Mouse (Mus musculus): ENCODE measurements at regions not wholly inside any gene's neighbourhood (a gene's known extent, or its start where the extent isn't known, plus 50 kb on each side); places are given as distances from the start of the nearest gene placed in this dataset.
A peak's percentile ranks its signal among the peaks of the same experiment; 100 is the strongest.
"Not testable (repeated sequence)": the region's sequence is repeated elsewhere in the genome, so short reads cannot be mapped to it uniquely, and the experiment has no call there.

DNA sequence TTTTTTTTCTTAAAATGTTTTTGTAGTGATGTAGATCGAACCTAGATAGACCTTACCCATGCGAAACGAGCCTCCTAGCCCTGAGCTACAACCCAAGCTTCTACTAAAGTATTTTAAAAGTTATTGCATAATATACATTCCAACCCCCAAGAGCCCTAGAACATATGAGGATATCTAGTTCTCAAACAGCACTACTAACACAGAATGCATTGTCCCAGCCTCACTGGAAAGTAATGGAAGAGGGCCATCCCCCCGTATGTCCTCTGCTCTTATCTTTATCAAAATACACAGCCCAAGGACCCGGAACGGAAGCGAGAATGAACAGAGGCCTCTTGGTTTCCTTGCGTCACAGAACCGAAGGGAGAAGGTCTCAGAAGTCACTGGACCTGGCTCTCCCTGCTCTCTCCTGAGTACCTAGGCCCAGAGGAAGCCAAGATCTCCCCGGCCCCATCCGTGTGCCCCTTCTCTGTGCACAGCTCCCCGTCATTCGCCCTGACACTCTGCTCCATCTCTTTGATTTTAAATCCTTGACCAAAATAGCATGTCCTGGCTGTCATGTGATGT, 165.0 kb upstream of the Pkdcc start:
- DNase-seq, result no peak

DNA sequence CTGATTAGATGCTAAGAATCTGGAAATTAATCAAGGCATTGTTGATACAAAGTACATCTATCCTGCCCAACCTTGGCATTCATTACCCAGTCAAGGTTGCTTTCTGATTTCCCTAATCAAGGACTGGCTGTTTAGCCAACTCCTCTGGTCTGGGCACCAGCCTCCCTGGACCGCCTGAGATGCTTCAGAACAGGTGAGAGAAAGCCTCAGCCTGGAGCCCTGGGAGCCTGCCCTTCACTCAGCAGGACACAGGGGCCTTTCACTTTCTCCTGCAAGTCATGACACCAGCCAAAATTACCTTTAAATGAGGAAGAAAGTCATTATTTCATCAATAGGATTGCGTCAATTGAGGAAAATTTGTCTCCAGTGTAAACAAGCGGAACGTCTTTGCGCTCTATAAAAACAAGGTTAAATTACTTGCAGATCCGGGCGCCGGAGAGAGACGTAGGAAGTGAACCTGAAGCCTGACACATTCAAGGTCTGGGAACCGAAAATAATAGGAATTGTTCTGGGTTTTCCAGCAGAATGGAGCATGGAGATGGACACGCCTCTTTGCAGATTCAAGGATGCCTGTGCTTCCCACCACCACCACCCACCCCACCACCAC, 164.4 kb upstream of the Pkdcc start:
- no peak for DNase-seq

DNA sequence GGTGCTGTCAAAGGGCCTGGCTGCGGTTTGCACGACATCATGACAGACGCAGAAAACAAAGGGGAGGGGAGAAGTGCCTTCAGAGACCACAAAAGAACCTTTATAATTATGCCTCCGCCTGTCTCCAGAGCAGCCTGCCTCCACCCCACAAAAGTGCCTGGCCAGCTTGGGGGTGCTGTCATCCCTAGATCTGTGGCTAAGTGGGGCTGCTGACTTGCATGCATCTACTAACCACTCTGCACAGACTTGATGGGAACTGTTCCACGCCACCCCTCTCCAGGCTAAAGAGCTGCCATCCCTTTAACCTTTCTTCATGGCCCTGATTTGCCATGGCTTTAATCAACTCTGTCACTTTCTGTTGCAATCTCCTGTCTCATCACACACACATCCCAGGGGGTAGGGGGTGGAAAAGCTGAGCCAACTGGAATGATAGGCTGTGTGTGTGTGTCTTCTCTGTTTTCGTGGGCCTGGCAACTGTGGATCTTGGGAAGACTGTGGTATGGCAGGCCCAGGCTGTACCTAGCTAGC, 162.4 kb upstream of the Pkdcc start:
- DNase-seq, result no peak

DNA sequence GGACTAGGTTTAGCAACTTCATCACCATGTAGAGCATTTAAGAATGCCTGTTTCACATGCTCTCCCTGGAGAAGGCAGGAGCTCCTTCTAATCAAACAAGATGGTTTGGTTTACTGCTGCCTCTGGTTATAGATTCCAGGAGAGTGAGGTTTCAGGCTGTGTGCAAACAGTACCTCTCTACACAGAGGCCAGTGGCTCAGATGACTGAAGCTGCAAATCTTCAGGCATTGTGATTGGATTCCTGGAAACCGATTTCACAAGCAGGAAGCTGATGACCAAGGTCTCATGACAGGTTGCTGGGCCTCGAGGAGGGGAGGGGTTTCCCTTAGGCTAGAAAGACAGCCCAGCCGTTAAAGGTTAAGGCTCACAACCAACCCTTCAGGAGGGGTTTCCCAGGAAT, 157.3 kb upstream of the Pkdcc start:
- DNase-seq, result no peak

DNA sequence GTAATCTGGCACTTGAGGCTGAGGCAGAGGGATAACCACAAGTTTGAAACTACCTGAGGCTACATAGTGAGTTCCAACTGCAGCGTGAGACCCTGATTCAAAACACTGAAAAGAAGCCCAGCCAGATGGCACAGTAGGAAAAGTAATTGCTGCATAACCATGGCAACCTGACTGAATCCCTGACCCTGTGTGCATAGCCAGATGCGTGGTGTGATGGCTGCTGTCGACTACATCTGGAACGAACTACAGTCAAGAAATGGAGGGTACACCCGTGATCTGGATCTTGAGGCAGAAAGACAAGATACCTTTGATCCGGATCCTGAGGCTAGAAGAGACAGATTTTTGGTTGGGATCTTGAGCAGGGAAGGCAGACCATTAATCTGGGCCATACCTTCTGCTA, 153.2 kb upstream of the Pkdcc start:
- no peak for DNase-seq

DNA sequence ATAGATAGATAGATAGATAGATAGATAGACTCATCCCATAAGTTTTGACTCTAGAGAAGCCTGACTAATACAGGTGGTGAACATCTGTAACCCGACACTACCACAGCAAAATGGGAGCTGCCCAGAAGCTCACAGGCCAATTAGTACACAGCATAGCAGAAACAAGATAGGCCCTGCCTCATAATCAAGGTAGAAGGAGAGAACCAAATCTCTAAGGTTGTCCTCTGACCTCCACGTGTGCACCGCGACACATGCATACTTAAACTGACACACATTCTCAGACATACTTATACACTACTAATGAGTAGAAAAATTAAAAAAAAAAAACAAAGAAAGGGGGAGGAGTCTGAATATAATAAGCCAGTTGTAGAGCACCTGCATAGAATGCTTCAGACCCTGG, 151.2 kb upstream of the Pkdcc start:
- no peak for DNase-seq

DNA sequence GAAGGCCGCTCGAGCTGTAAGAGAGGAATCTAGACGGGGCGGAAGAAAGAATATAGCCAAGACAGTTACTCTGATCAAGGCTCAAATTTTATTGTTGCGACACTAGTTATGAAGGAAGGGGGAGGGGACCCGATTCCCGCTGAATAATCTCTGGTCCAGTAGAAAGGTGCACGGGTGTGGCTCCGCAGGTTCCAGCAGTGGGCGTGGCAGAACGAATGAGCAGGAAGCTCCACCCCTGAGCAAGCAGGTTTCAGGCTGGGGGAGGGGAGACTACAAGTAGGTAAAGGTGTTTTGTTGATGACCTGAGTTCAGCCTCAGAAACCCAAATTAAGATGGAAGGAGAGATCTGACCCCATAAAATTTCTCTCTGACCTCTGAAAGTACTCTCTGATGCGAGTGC, 150.7 kb upstream of the Pkdcc start:
- not testable (repeated sequence) for DNase-seq

DNA sequence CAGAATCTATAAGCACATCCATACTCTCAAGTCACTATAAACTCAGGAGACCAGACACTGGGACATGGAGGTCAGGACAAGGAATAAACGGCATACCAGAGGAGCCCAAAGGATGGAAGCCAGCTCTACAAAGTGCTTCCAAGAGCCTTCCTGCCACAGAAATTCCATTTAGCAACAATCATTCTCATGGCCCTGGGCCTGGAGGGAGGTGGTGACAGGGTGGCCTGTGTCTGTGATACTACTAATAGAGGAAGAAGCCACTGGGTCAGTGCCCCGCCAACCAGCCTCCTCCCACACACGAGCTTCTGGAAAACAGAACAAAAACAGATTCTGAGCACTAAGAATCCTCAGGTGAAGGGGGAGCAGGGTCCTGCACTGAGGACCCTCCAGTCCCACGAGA, 145.8 kb upstream of the Pkdcc start:
- DNase-seq, result no peak

DNA sequence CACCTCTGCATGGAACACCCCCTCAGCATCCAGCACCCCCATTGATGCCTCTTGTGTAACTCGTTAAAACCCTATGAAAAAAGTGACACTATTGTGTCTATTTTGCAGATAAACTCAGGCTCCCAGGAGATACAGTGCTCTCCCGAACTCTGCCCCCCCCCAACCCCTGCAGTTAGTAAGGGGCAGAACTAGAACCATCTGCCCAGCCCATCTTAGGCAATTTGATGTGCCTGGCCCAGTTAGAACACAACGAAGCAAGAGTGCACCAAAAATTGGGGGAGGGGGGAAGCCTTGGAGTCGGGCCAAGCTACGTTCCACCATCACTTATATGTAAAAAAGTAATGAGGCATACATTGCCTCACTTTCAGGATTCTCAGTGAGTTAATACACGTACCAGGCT, 143.3 kb upstream of the Pkdcc start:
- no peak for DNase-seq

DNA sequence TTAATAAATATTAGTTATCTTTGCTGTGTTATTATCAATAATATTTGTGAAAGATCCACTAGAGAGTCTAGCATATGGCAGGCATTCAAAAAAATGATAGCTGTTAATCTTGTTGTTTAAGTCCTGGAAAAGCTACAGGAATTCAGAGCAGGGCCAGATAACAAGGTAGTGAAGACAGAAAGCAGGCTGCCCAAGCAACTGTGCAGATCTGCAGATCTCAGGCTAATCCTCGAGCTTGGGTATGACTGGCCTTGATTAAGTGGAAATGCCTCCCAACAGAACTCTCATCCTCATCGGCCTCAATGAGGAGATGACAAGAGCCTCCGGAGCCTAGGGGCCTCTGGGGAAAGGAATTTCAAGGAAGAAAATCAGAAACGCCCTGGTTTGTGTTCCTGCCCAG, 142.9 kb upstream of the Pkdcc start:
- no peak for DNase-seq

DNA sequence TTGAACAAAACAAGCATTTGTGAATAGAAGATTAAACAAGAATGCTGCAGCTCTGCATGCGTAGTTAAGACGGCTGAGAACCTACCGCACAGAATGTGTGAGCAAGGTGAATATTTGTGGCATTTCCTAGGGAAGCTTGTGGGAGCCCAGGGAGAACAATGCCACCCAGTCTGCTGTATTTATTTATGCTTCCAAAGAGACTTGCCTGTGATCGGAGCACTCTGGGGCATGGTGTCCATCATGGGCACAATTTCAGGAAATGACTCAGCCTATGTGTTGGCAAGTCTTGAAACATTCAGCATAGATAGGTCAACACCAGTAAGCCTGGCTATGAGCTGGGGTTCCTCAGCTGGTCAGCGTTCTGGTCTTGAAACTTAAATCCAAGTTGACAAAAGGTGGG, 140.2 kb upstream of the Pkdcc start:
- DNase-seq, result no peak

DNA sequence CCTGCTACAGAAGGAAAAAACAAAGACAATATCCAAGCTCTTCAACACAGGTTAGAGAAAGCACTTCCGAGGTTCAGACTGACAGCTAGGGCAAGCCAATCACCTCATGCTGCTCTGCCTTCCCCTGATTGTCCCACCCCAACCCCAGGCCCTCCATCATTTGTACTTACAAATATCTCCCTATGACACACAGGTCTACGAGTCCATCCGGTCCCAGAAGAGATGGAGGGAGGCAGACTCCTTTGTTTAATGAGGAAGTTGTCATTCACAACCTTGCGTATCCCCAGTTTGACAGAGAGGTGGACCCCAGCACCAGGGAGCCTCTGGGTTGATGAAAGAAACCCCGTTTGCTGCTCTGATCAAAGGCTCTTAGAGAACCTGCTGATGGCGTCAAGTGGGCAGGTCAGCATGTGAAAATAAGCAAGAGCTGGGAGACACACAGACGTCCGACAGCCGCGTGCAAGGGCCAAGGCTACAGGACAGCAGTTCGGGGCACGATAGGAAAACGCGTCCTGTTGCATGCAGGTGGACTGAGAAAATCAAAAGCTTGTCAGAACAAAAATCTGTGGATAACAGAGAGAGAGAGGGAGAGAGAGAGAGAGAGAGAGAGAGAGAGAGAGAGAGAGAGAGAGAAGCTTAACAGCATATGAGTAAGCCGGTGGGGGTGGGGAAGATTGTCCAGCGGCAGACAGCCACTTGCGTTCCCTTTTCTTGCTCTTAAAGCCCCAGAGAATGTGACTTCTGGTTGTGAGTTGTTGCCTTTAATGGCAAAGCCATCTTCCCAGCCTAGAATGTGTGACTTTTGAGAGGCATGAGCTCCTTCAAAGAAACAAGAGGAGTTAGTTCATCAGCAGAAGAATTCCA, 137.1 kb upstream of the Pkdcc start:
- no peak for DNase-seq

DNA sequence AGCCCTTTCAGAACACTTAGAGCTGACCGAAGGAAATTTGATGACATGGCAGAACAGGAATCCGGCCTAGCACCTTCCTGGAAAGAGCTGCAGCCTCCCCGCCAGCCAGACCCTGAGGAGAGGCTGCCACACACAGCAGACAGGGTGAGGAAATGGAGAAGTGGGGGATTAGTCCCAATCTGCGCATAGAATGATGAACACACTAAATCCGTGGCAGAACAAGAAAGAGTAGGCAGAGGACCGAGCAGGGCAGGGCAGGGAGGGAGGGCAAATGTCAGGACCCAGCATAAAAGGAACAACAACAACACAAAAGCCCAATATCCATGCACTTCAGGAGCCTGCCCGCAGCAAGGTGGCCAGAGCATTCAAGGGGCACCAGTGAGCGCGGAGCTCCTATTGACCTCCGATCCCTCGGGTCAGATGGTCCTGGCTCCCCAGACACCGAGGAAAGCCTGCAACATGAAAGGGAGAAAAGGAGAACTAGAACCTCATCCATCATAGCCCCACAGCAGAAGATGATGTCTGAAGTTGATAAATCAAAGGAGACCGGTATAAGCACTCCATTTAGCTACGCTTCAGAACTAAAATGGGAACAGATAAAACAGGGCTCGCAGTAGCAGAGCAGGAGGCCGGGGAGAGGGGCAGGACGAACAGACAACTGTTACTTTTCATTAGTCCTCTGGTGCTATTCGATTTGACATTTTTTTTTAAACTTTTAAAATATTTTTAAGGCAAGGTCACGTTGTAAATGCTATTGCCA, 136.3 kb upstream of the Pkdcc start:
- DNase-seq, result no peak

DNA sequence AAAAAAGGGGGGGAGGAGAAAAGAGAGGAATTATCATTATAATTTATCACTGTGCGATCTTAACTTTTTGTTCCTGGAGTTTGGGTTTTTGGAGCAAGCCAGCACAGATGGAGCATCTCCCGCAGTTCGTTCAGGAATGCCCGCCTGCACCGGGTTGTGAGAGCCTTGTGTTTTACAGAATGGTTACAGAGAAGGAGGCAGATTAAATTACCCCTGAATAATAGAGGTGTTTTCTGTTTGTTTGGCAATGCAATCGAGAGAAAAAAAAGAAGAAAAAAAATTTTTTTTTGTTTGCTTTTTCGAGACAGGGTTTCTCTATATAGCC, 135.8 kb upstream of the Pkdcc start:
- no peak for DNase-seq

DNA sequence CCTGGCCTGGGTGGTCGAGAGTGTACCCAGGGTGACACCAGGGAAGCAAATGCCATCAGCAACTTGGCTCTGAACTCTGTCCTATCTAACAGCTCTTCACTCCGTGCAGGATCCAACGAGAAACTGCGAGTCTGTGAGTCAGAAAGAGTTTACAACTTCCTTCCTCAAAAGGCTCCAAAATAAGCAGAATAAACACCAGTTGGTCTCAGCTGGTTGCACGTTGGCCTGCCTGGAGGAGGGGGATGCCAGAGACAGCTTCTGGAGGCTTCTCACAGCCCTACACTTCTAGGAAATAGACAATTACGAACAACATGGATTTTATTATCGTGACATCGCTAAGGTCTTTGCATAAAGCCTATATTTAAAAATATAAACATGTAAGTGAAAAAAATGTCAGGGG, 133.4 kb upstream of the Pkdcc start:
- no peak for DNase-seq

DNA sequence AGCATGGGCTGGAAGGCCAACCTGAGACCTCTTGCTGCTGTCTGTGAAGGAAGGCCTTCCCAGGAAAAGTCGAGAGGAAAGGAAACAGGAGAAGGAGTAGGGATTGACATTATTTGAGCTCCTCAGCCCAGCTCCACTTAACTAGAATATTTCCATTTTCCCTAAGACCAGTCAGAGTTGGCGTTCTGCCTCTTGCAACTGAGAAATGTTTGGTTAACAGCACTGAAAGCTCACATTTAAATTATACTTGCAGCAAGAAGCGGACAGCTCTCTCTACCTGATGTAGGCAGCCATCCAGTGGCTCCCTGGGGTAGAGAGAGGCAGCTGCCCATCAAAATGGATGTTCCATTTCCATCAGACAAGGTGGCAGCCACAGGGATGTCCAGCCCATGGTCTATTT, 131.6 kb upstream of the Pkdcc start:
- no peak for DNase-seq

DNA sequence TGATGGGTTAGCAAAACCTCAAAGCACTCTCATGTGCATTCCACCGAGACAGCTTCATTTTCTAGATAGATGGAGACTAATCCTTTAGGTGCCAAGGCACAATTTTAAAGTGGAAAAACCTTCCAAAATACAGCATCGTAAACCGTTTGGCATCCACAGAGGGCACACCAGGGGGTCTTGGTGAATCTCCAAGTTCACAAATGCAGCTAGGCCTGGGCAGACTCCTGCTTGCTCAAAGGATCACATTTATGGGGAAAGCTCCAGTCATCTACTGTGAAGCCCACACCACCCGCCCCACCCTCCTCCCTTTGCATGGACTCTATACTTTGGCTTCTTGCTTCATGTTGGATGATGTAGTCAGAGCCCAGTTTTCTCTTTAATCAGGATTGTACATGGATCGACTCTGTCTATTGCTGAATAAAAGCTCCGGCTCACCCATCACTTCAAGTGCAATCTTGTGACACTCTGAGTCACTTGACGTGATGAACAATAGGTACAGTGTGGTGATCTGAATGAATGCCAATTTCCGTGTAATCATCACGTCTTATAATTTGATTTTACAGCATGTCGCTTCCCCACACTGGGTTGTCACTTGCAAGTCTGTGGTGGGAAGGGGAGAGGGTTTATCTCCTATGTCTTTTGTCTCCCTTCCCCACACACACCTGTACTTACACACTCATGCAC, 129.2 kb upstream of the Pkdcc start:
- DNase-seq, result peak in 1 of 2 experiments; percentile 14

DNA sequence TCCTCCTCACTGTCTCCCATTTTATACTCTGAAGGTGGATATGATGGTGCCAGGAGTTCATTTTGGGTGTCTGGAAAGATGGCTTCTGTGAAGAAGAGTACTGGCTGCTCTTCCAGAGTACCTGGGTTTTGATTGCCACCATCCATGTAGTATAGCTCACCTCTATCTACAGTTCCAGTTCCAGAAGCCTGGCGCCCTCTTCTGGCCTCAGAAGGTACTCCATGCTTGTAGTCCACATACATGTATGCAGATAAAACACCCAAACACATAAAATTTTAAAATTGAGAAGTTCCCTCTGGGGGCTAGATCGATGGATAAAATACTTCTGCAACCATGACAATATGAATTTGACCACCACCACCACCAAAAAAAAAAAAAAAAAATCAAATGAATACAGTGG, 128.4 kb upstream of the Pkdcc start:
- DNase-seq, result no peak

DNA sequence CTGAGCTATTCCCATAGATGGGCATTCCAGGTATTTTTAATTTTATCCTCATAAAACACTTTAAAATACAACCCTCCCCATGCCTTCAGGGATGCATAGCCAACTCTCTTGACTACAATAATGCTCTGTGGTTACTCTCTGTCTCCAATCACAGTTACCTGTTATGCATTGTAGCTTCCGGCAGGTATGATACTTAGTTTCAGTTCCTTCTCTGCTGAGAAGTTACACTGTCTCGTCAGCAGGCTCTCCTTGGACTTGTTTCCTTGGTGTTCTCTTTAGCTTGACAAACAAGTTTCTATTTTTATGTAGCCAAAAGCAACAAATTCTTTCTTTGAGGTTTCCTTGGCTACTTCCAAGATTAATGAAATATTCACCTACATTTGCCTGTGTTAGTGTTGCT, 126.6 kb upstream of the Pkdcc start:
- no peak for DNase-seq

DNA sequence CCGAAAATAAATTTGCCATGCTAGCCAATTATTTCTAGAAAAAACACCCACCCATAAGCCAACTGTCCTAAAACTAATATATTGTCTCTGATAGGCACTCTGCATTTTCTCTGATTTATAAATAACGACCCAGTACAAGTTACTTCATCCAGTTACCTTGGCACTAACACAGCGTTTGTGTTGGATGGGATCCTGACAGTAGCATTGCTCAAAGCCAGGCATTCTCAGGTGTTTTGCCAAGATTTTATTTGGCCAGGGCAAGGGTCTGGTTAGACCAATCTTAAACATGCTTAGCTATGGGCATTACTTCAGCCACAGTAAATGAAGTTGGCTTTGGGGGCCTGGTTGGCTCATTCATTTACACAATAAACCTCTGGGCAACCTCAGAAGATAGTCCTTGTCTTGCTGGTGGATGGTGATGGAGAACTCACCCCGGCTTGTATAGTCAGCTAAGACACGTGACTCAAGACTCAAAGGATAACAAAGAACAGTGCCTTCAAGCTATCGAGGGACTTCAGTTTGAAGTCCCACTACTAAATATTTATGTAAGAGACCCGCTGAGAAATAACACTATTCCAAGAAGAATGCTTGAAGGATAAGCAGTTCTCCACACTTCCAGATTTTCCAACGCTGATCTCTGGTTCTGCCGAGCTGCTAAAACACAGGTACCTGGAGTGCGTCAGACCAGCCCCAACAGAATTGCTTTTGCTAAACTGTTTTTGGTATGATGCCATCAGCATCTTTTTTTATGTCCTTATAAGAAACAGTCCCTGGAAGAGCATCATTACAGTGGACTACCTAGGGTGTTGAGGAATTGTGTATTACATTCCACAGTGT, 125.0 kb upstream of the Pkdcc start:
- DNase-seq, result no peak

DNA sequence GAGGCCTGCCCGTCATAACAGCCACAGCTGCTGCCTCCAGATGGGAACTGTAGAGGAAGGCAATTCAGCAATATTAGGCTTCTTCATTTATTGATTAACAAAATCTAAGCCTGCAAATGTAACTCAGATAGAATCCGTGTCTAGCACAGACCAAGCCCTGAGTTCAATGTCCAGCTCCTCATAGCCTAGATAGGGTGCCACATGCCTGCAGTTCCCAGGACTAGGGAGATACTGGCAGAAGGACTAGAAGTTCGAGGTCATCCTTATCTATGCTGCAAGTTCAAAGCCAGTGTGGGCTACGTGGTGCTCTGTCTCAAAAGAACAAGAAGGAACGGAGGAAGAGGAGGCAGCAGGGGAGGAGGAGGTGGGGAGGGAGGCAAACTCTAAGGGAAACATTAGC, 121.2 kb upstream of the Pkdcc start:
- no peak for DNase-seq

DNA sequence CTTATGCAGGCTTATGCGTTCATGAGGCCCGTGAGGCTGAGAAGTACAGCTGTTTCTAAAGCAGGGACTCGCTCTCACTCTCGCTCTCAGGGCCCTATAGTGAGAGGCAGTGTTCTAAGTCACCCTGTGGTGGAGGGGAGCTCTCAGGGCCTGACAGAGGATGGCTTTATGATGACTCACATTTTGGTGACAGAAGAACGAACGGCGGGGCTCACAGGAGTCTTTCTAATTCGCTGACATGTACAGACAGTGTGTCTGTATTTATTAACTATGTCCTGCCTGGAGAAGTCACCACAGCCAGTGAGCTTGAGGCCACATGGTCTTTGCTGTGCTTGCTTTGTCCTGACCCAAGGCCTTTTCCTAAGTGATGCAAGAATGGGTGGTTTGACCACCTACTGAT, 118.6 kb upstream of the Pkdcc start:
- no peak for DNase-seq

All from cerebellum, adult 18-20 months (tissue).